Mouse (Mus musculus): ENCODE data around the gene Gpr4. TPM values are rescaled to one million over a fixed set of nuclear protein-coding genes. Genes with fewer than 3 reads are reported as not detected.

The Gpr4 gene
- polyA plus RNA-seq, 1 experiment from 2014 or later, result 4.0 TPM

GRCm38 (mm10) chr7:19222189-19222588 lies 9.9 kb downstream of the Gpr4 start:
- Histone ChIP-seq H3K9ac (replicated peaks; ENCODE audit: low read length) (no peak overlapping the region), H3K4me1 (ENCODE audit: insufficient read depth, low read length) (peaks cover 11% of the 10 kb centered on the region), H3K27ac (ENCODE audit: low read length) (no peak overlapping the region), H3K27me3 (ENCODE audit: insufficient read depth, low read length) (no peaks in the 10 kb centered on the region), H3K36me3 (ENCODE audit: insufficient read depth, low read length) (no peaks in the 10 kb centered on the region), H3K9me3 (ENCODE audit: low read length) (no peaks in the 10 kb centered on the region), H3K4me2 (replicated peaks; ENCODE audit: low read depth, low read length) (no peak overlapping the region), H3K4me3 (ENCODE audit: low read length) (no peak overlapping the region)
- no peak for ATAC-seq (ENCODE audit: low FRiP score, low TSS enrichment)
- 94% methylated on average over 16 of the region's 16 CpGs for WGBS

- 92% methylated on average over 14 of the region's 14 CpGs for WGBS
Observed at GRCm38 (mm10) chr7:19222875-19223274, 10.5 kb downstream of the Gpr4 start.

GRCm38 (mm10) chr7:19224933-19225332 lies 12.6 kb downstream of the Gpr4 start:
- ATAC-seq (ENCODE audit: low FRiP score, low TSS enrichment), result no peak
- no peak overlapping the region for H3K4me2 ChIP-seq (replicated peaks; ENCODE audit: low read depth, low read length)
- H3K4me1 ChIP-seq (ENCODE audit: insufficient read depth, low read length), result peaks cover 16% of the 10 kb centered on the region
- no peaks in the 10 kb centered on the region for H3K36me3 ChIP-seq (ENCODE audit: insufficient read depth, low read length)
- no peak overlapping the region for H3K9ac ChIP-seq (replicated peaks; ENCODE audit: low read length)
- H3K9me3 ChIP-seq (ENCODE audit: low read length), result no peaks in the 10 kb centered on the region
- H3K4me3 ChIP-seq (ENCODE audit: low read length), result no peak overlapping the region
- no peak overlapping the region for H3K27ac ChIP-seq (ENCODE audit: low read length)
- 72% methylated on average over 4 of the region's 4 CpGs for WGBS
- no peaks in the 10 kb centered on the region for H3K27me3 ChIP-seq (ENCODE audit: insufficient read depth, low read length)

More at GRCm38 (mm10) chr7:19222875-19223274, 10.5 kb downstream of the Gpr4 start:
- Histone ChIP-seq H3K9ac (replicated peaks; ENCODE audit: low read length) (no peak overlapping the region), H3K4me3 (ENCODE audit: low read length) (no peak overlapping the region), H3K27me3 (ENCODE audit: insufficient read depth, low read length) (no peaks in the 10 kb centered on the region), H3K36me3 (ENCODE audit: insufficient read depth, low read length) (no peaks in the 10 kb centered on the region), H3K27ac (ENCODE audit: low read length) (no peak overlapping the region), H3K4me2 (replicated peaks; ENCODE audit: low read depth, low read length) (no peak overlapping the region), H3K9me3 (ENCODE audit: low read length) (no peaks in the 10 kb centered on the region), H3K4me1 (ENCODE audit: insufficient read depth, low read length) (peaks cover 10% of the 10 kb centered on the region)
- ATAC-seq (ENCODE audit: low FRiP score, low TSS enrichment), result no peak

- 17% methylated on average over 20 of the region's 20 CpGs for WGBS
- Histone ChIP-seq H3K4me2 (replicated peaks; ENCODE audit: low read depth, low read length) (peak overlapping the region; percentile 73), H3K27ac (ENCODE audit: low read length) (peak overlapping the region; percentile 94), H3K36me3 (ENCODE audit: insufficient read depth, low read length) (no peaks in the 10 kb centered on the region), H3K27me3 (ENCODE audit: insufficient read depth, low read length) (no peaks in the 10 kb centered on the region), H3K4me3 (ENCODE audit: low read length) (peak overlapping the region; percentile 68), H3K9me3 (ENCODE audit: low read length) (no peaks in the 10 kb centered on the region), H3K4me1 (ENCODE audit: insufficient read depth, low read length) (peaks cover 20% of the 10 kb centered on the region), H3K9ac (replicated peaks; ENCODE audit: low read length) (peak overlapping the region; percentile 71)
- peak; percentile 20 for ATAC-seq (ENCODE audit: low FRiP score, low TSS enrichment)
Observed at GRCm38 (mm10) chr7:19226817-19227797, 14.8 kb downstream of the Gpr4 start.

- Histone ChIP-seq H3K4me2 (replicated peaks; ENCODE audit: low read depth, low read length) (peak within 1 kb of the TSS; percentile 86), H3K4me1 (ENCODE audit: insufficient read depth, low read length) (peaks cover 20% of the 10 kb centered on the region), H3K27me3 (ENCODE audit: insufficient read depth, low read length) (no peaks in the 10 kb centered on the region), H3K9me3 (ENCODE audit: low read length) (no peaks in the 10 kb centered on the region), H3K27ac (ENCODE audit: low read length) (peak within 1 kb of the TSS; percentile 100), H3K36me3 (ENCODE audit: insufficient read depth, low read length) (no peaks in the 10 kb centered on the region), H3K9ac (replicated peaks; ENCODE audit: low read length) (peak within 1 kb of the TSS; percentile 85), H3K4me3 (ENCODE audit: low read length) (peak within 1 kb of the TSS; percentile 68)
- ATAC-seq (ENCODE audit: low FRiP score, low TSS enrichment), result peak; percentile 95
- WGBS, result under 1% methylated on average over 90 of the region's 91 CpGs
Observed at GRCm38 (mm10) chr7:19227883-19228792, 15.8 kb downstream of the Gpr4 start, which contains the start of gene Opa3. Gene Opa3, plus strand, starts transcription at chr7:19228334.

- Histone ChIP-seq H3K36me3 (ENCODE audit: insufficient read depth, low read length) (no peaks in the 10 kb centered on the region), H3K27me3 (ENCODE audit: insufficient read depth, low read length) (no peaks in the 10 kb centered on the region), H3K27ac (ENCODE audit: low read length) (peak overlapping the region; percentile 74), H3K9me3 (ENCODE audit: low read length) (no peaks in the 10 kb centered on the region), H3K4me2 (replicated peaks; ENCODE audit: low read depth, low read length) (peak overlapping the region; percentile 86), H3K4me3 (ENCODE audit: low read length) (peak overlapping the region; percentile 68), H3K9ac (replicated peaks; ENCODE audit: low read length) (peak overlapping the region; percentile 71), H3K4me1 (ENCODE audit: insufficient read depth, low read length) (peaks cover 20% of the 10 kb centered on the region)
- WGBS, result 0% methylated on average over 14 of the region's 14 CpGs
- ATAC-seq (ENCODE audit: low FRiP score, low TSS enrichment), result no peak
Observed at GRCm38 (mm10) chr7:19228793-19229148, 16.4 kb downstream of the Gpr4 start.

GRCm38 (mm10) chr7:19229404-19229803 lies 17.1 kb downstream of the Gpr4 start:
- peak overlapping the region; percentile 68 for H3K4me3 ChIP-seq (ENCODE audit: low read length)
- ATAC-seq (ENCODE audit: low FRiP score, low TSS enrichment), result no peak
- H3K4me1 ChIP-seq (ENCODE audit: insufficient read depth, low read length), result peaks cover 20% of the 10 kb centered on the region
- no peaks in the 10 kb centered on the region for H3K36me3 ChIP-seq (ENCODE audit: insufficient read depth, low read length)
- WGBS, result 26% methylated on average over 5 of the region's 5 CpGs
- peak overlapping the region; percentile 74 for H3K27ac ChIP-seq (ENCODE audit: low read length)
- H3K9me3 ChIP-seq (ENCODE audit: low read length), result no peaks in the 10 kb centered on the region
- H3K4me2 ChIP-seq (replicated peaks; ENCODE audit: low read depth, low read length), result peak overlapping the region; percentile 86
- no peaks in the 10 kb centered on the region for H3K27me3 ChIP-seq (ENCODE audit: insufficient read depth, low read length)
- peak overlapping the region; percentile 71 for H3K9ac ChIP-seq (replicated peaks; ENCODE audit: low read length)

- Histone ChIP-seq H3K4me2 (replicated peaks; ENCODE audit: low read depth, low read length) (peak overlapping the region; percentile 86), H3K4me1 (ENCODE audit: insufficient read depth, low read length) (peaks cover 20% of the 10 kb centered on the region), H3K27ac (ENCODE audit: low read length) (peak overlapping the region; percentile 7; the same call in 1 of the 2 replicates), H3K4me3 (ENCODE audit: low read length) (no peak overlapping the region), H3K27me3 (ENCODE audit: insufficient read depth, low read length) (no peaks in the 10 kb centered on the region), H3K9me3 (ENCODE audit: low read length) (no peaks in the 10 kb centered on the region), H3K36me3 (ENCODE audit: insufficient read depth, low read length) (no peaks in the 10 kb centered on the region), H3K9ac (replicated peaks; ENCODE audit: low read length) (peak overlapping the region; percentile 36; the same call in 1 of the 2 replicates)
- ATAC-seq (ENCODE audit: low FRiP score, low TSS enrichment), result no peak
- WGBS, result 93% methylated on average over 2 of the region's 2 CpGs
Observed at GRCm38 (mm10) chr7:19230041-19230580, 17.8 kb downstream of the Gpr4 start.

GRCm38 (mm10) chr7:19230899-19231298 lies 18.6 kb downstream of the Gpr4 start:
- no peak for ATAC-seq (ENCODE audit: low FRiP score, low TSS enrichment)
- WGBS, result 86% methylated on average over 5 of the region's 5 CpGs
- peaks cover 20% of the 10 kb centered on the region for H3K4me1 ChIP-seq (ENCODE audit: insufficient read depth, low read length)
- H3K9ac ChIP-seq (replicated peaks; ENCODE audit: low read length), result no peak overlapping the region; the same call in 1 of the 2 replicates
- no peak overlapping the region for H3K4me2 ChIP-seq (replicated peaks; ENCODE audit: low read depth, low read length)
- H3K9me3 ChIP-seq (ENCODE audit: low read length), result no peaks in the 10 kb centered on the region
- H3K36me3 ChIP-seq (ENCODE audit: insufficient read depth, low read length), result no peaks in the 10 kb centered on the region
- no peaks in the 10 kb centered on the region for H3K27me3 ChIP-seq (ENCODE audit: insufficient read depth, low read length)
- H3K27ac ChIP-seq (ENCODE audit: low read length), result no peak overlapping the region
- no peak overlapping the region for H3K4me3 ChIP-seq (ENCODE audit: low read length)
